Mouse (Mus musculus): Measurements from ENCODE around the gene Gm2a. TPM values are rescaled to one million over a fixed set of nuclear protein-coding genes. Genes with fewer than 3 reads are reported as not detected.
A peak's percentile ranks its signal among the peaks of the same experiment; 100 is the strongest.

The Gm2a gene
- polyA plus RNA-seq, 1 experiment from 2014 or later = 49.4 TPM

GRCm38 (mm10) chr11:55148461-55148860, 50.5 kb downstream of the Gm2a start:
- no peak overlapping the region for H3K4me2 ChIP-seq
- ATAC-seq (ENCODE audit: insufficient number of reproducible peaks, low FRiP score) = no peak
- 71% methylated on average over 4 of the region's 4 CpGs for WGBS
- H3K9me3 ChIP-seq (replicated peaks) = no peaks in the 10 kb centered on the region; the same call in 1 of the 2 replicates
- no peaks in the 10 kb centered on the region for H3K4me1 ChIP-seq (replicated peaks)
- no peak overlapping the region for H3K4me3 ChIP-seq
- no peak overlapping the region for H3K9ac ChIP-seq
- no peak overlapping the region for H3K27ac ChIP-seq (ENCODE audit: poor library complexity, severe bottlenecking)
- no peaks in the 10 kb centered on the region for H3K27me3 ChIP-seq (replicated peaks)
- H3K36me3 ChIP-seq = no peaks in the 10 kb centered on the region

- Histone ChIP-seq H3K4me1 (replicated peaks) (no peaks in the 10 kb centered on the region), H3K4me3 (no peak within 1 kb of the TSS), H3K4me2 (no peak within 1 kb of the TSS), H3K9me3 (replicated peaks) (no peaks in the 10 kb centered on the region), H3K9ac (no peak within 1 kb of the TSS), H3K27ac (ENCODE audit: poor library complexity, severe bottlenecking) (no peak within 1 kb of the TSS), H3K36me3 (no peaks in the 10 kb centered on the region), H3K27me3 (replicated peaks) (no peaks in the 10 kb centered on the region)
- WGBS = 75% methylated on average over 3 of the region's 3 CpGs
- ATAC-seq (ENCODE audit: insufficient number of reproducible peaks, low FRiP score) = no peak
Measured at GRCm38 (mm10) chr11:55151608-55152007, 53.7 kb downstream of the Gm2a start, which contains the start of gene Slc36a3. Gene Slc36a3, minus strand, starts transcription at chr11:55151708.

- H3K4me1 ChIP-seq (replicated peaks) = no peaks in the 10 kb centered on the region
- H3K4me2 ChIP-seq = no peak overlapping the region
- H3K4me3 ChIP-seq = no peak overlapping the region
- no peak overlapping the region for H3K27ac ChIP-seq (ENCODE audit: poor library complexity, severe bottlenecking)
- H3K36me3 ChIP-seq = no peaks in the 10 kb centered on the region
- ATAC-seq (ENCODE audit: insufficient number of reproducible peaks, low FRiP score) = no peak
- no peaks in the 10 kb centered on the region for H3K9me3 ChIP-seq (replicated peaks)
- WGBS = 49% methylated on average over 3 of the region's 3 CpGs
- H3K27me3 ChIP-seq (replicated peaks) = no peaks in the 10 kb centered on the region
- H3K9ac ChIP-seq = no peak overlapping the region
Measured at GRCm38 (mm10) chr11:55154398-55155069, 56.6 kb downstream of the Gm2a start.

GRCm38 (mm10) chr11:55155070-55155421, 57.1 kb downstream of the Gm2a start:
- no peak for ATAC-seq (ENCODE audit: insufficient number of reproducible peaks, low FRiP score)
- no peak overlapping the region for H3K4me3 ChIP-seq

GRCm38 (mm10) chr11:55158785-55159359, 61.0 kb downstream of the Gm2a start:
- Histone ChIP-seq H3K9me3 (replicated peaks) (no peaks in the 10 kb centered on the region), H3K4me2 (no peak overlapping the region), H3K27me3 (replicated peaks) (0 out of 2 replicates have a peak, but pooled peaks cover 3% of the 10 kb centered on the region), H3K27ac (ENCODE audit: poor library complexity, severe bottlenecking) (no peak overlapping the region), H3K4me3 (no peak overlapping the region), H3K36me3 (no peaks in the 10 kb centered on the region), H3K4me1 (replicated peaks) (peaks cover 12% of the 10 kb centered on the region), H3K9ac (no peak overlapping the region)
- 47% methylated on average over 13 of the region's 13 CpGs for WGBS
- peak; percentile 43; the same call in 1 of the 2 replicates for ATAC-seq (ENCODE audit: insufficient number of reproducible peaks, low FRiP score)

More at GRCm38 (mm10) chr11:55155070-55155421, 57.1 kb downstream of the Gm2a start:
- no peaks in the 10 kb centered on the region for H3K9me3 ChIP-seq (replicated peaks)
- H3K27ac ChIP-seq (ENCODE audit: poor library complexity, severe bottlenecking) = no peak overlapping the region
- no peaks in the 10 kb centered on the region for H3K27me3 ChIP-seq (replicated peaks)
- H3K36me3 ChIP-seq = no peaks in the 10 kb centered on the region
- WGBS = 74% methylated on average over 6 of the region's 6 CpGs
- no peak overlapping the region for H3K9ac ChIP-seq
- H3K4me1 ChIP-seq (replicated peaks) = no peaks in the 10 kb centered on the region
- no peak overlapping the region for H3K4me2 ChIP-seq

Other genes starting within 250 kb of the Gm2a start
- gene Lyrm7, start 237.2 kb upstream of the Gm2a start, polyA plus RNA-seq (2016; fragmentation: Nextera tagmentation; extraction: Ambion mirVana) = 14.5 and 20.1 TPM in 2 replicates
- 743 and 765 TPM in 2 replicates for gene Hint1, start 231.7 kb upstream of the Gm2a start, polyA plus RNA-seq (2016; fragmentation: Nextera tagmentation; extraction: Ambion mirVana)
- gene Gpx3, start 195.7 kb upstream of the Gm2a start, polyA plus RNA-seq (2016; fragmentation: Nextera tagmentation; extraction: Ambion mirVana) = 1,404 and 1,433 TPM in 2 replicates
- 23.1 and 23.6 TPM in 2 replicates for gene Tnip1, start 135.2 kb upstream of the Gm2a start, polyA plus RNA-seq (2016; fragmentation: Nextera tagmentation; extraction: Ambion mirVana)
- gene Anxa6, start 64.7 kb upstream of the Gm2a start, polyA plus RNA-seq (2016; fragmentation: Nextera tagmentation; extraction: Ambion mirVana) = 335 and 339 TPM in 2 replicates
- gene Ccdc69, start 20.0 kb upstream of the Gm2a start, polyA plus RNA-seq (2016; fragmentation: Nextera tagmentation; extraction: Ambion mirVana) = 17.5 and 19.0 TPM in 2 replicates
- gene Slc36a3, start 53.6 kb downstream of the Gm2a start, polyA plus RNA-seq (2016; fragmentation: Nextera tagmentation; extraction: Ambion mirVana) = not detected in 2 replicates
- gene Slc36a2, start 87.0 kb downstream of the Gm2a start, polyA plus RNA-seq (2016; fragmentation: Nextera tagmentation; extraction: Ambion mirVana) = 2.8 and 3.4 TPM in 2 replicates
- gene Slc36a1, start 106.2 kb downstream of the Gm2a start, polyA plus RNA-seq (2016; fragmentation: Nextera tagmentation; extraction: Ambion mirVana) = 0.63 and 1.3 TPM in 2 replicates
- gene Fat2, start 238.4 kb downstream of the Gm2a start, polyA plus RNA-seq (2016; fragmentation: Nextera tagmentation; extraction: Ambion mirVana) = not detected in 2 replicates

Data from heart, embryonic 12.5 days (tissue).